Mouse (Mus musculus) embryo, embryonic 10 days (tissue): ENCODE measurements around the gene Tnfaip3.

Experiments
- DNase-seq: peaks from one replicate; pipeline ENCODE4 v3.0.0-alpha.2; 2015; ENCODE audit warnings: low spot score

The Tnfaip3 gene

GRCm38 (mm10) chr10:19015257-19015862, at the start of gene Tnfaip3:
Tnfaip3 (minus strand) TSS chr10:19015657.
- DNase-seq: peak; percentile 93

GRCm38 (mm10) chr10:19064651-19065601, 49.5 kb upstream of the Tnfaip3 start:
- DNase-seq: no peak

GRCm38 (mm10) chr10:19063670-19064069, 48.2 kb upstream of the Tnfaip3 start:
- no peak for DNase-seq

GRCm38 (mm10) chr10:19063208-19063607, 47.8 kb upstream of the Tnfaip3 start:
- DNase-seq: no peak

- peak; percentile 19 for DNase-seq
Measured at GRCm38 (mm10) chr10:19062098-19062905, 46.8 kb upstream of the Tnfaip3 start.

- DNase-seq: no peak
Measured at GRCm38 (mm10) chr10:19061201-19061600, 45.7 kb upstream of the Tnfaip3 start.

- DNase-seq: no peak
Measured at GRCm38 (mm10) chr10:19053524-19053923, 38.1 kb upstream of the Tnfaip3 start.

- no peak for DNase-seq
Measured at GRCm38 (mm10) chr10:19045986-19046385, 30.5 kb upstream of the Tnfaip3 start.

GRCm38 (mm10) chr10:19044765-19045516, 29.5 kb upstream of the Tnfaip3 start:
- no peak for DNase-seq

GRCm38 (mm10) chr10:19043529-19044262, 28.2 kb upstream of the Tnfaip3 start:
- no peak for DNase-seq

GRCm38 (mm10) chr10:19040147-19040546, 24.7 kb upstream of the Tnfaip3 start:
- no peak for DNase-seq

- DNase-seq: no peak
Measured at GRCm38 (mm10) chr10:19034764-19035163, 19.3 kb upstream of the Tnfaip3 start.

- DNase-seq: no peak
Measured at GRCm38 (mm10) chr10:19033696-19034095, 18.2 kb upstream of the Tnfaip3 start.

- no peak for DNase-seq
Measured at GRCm38 (mm10) chr10:19031875-19032274, 16.4 kb upstream of the Tnfaip3 start.

GRCm38 (mm10) chr10:19030628-19031027, 15.2 kb upstream of the Tnfaip3 start:
- no peak for DNase-seq

- DNase-seq: no peak
Measured at GRCm38 (mm10) chr10:19026710-19027109, 11.3 kb upstream of the Tnfaip3 start.

- DNase-seq: no peak
Measured at GRCm38 (mm10) chr10:19024353-19024752, 8.9 kb upstream of the Tnfaip3 start.

- DNase-seq: no peak
Measured at GRCm38 (mm10) chr10:19023622-19024326, 8.3 kb upstream of the Tnfaip3 start.

- no peak for DNase-seq
Measured at GRCm38 (mm10) chr10:19022272-19022671, 6.8 kb upstream of the Tnfaip3 start.

- DNase-seq: no peak
Measured at GRCm38 (mm10) chr10:19016823-19017471, 1.5 kb upstream of the Tnfaip3 start.
